Mouse (Mus musculus): Measurements from ENCODE around the gene Cd47.

DNA sequence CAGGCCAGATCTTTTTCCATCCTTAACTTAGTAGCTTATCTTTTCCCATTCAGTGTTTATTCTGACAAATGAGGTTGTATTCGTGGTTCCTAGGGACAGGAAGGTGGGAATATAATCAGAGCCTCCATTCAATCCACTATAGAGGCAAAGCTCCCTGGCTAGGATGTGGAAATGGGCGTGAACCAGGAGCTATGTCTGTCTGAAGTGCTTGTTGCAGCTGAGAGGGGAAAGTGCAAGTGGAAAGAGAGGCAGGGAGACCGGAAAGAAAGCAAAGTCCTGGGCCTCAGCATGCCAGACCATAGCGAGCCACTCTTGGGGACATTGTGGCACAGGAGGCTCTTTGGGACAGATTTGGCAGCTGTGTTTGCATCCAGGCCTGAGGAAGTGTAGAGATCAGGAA is 94.3 kb downstream of the Cd47 start:
- no peak for TF ChIP-seq POLR2A (IDR thresholded peaks at IDR 0.05; ENCODE audit: low read depth, low read length)
- TF ChIP-seq CTCF (IDR thresholded peaks at IDR 0.05; ENCODE audit: borderline replicate concordance, insufficient read depth, low read length): no peak
